Mouse (Mus musculus): Measurements from ENCODE around the gene Rpl9. TPM values are rescaled to one million over a fixed set of nuclear protein-coding genes. Genes with fewer than 3 reads are reported as not detected.

Rpl9 gene
- 100 to 1,000 TPM in 24 of 26 experiments, 10 to 100 TPM in 2; 67.9 to 295 (median 149) TPM for total RNA-seq (2018; cell fraction: chromatin; rRNA removed)
- 1,000 to 10,000 TPM in 8 of 26 experiments, 100 to 1,000 TPM in 18; 591 to 1,238 (median 829) TPM for total RNA-seq (2018; cell fraction: cytosol; rRNA removed)
- total RNA-seq (2018; cell fraction: nucleus; rRNA removed) = 100 to 1,000 TPM; 149 to 282 (median 185) TPM
- polyA plus RNA-seq (2018) = 415 to 1,286 TPM (median 1,137 TPM) in 3 replicates

DNA sequence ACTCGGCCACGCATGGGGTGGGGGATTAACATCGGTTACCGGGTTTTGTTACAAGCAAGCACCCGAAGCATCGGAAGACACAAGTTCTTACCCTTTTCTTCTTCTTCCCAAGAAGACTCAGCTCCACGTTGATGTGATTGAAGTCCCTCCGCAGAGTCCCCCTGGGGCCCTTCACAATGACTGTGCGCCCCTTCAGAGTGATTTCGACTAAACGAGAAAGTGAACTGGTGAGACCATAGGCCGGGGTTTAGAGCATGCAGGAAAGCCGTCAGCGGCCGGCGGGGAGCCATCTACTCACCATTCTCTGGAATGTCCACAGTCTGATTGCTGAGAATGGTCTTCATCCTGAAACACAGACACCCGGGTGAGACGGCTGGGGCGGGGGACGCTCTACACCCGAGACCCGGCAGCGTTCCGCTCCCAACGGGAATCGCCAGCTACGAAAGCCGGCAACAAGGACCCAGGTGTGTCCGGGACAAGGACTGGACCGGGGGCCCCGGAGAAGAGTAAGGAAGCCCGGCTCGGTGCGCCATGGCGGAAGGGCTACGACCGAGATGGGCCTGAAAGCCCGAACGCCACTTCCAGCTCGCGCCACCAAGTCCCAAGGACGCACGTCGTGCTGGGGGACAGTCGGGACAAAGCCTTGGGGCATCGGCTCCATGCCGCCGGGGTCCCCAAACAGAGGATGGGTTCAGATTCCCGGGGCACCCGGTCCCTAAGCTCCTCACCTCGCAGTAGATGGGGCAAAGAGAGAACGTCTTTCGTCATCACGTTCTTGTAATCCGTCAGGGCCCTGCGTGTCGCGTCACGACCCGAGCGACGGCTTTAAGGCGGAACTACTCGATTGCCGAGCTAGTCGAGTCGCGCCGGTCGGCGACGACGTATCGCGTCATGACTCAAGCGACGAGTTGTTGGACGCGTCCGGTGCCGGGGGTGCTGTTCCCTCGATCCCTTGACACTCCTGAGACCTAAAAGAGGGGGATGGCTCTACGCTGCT lies at the start of gene Rpl9, which contains the start of gene Lias:
Gene Rpl9 (minus strand): TSS at position 797 of the 997 bp plus-strand sequence.
Gene Lias (plus strand): TSS at position 850 of the 997 bp plus-strand sequence.
- WGBS (ENCODE audit: missing documents) = 1% methylated on average over 83 of the region's 83 CpGs
- Histone ChIP-seq H3K79me2 (ENCODE audit: inconsistent target) (peaks cover 61% of the 10 kb centered on the region), H3K27ac (peak within 1 kb of the TSS; percentile 66), H3K4me3 (ENCODE audit: inconsistent target) (peak within 1 kb of the TSS; percentile 83), H3K36me3 (ENCODE audit: inconsistent target) (peaks cover 36% of the 10 kb centered on the region; the same call in 1 of the 2 replicates)

DNA sequence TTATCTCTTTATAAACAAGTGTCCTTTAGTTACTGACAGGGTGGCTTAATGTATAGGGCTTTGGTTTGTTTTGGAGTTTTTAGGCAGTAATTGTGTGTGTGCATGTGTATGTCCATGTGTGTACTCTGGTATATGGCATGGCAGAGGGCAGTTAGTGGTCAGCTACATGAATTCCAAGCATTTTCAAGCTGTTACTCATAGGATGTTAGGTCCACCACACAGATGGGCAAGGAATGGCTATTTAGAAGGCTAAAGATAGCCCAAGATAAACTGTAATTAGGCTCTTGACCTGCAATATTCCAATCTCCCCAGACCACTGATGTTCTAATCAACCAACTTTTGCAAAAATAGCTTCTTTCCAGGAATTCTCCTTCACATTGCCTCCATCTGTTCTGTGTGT lies 46.8 kb upstream of the Rpl9 start:
- Histone ChIP-seq H3K36me3 (ENCODE audit: inconsistent target) (no peaks in the 10 kb centered on the region), H3K4me3 (ENCODE audit: inconsistent target) (no peak overlapping the region), H3K79me2 (ENCODE audit: inconsistent target) (peaks cover 22% of the 10 kb centered on the region), H3K27ac (no peak overlapping the region)

DNA sequence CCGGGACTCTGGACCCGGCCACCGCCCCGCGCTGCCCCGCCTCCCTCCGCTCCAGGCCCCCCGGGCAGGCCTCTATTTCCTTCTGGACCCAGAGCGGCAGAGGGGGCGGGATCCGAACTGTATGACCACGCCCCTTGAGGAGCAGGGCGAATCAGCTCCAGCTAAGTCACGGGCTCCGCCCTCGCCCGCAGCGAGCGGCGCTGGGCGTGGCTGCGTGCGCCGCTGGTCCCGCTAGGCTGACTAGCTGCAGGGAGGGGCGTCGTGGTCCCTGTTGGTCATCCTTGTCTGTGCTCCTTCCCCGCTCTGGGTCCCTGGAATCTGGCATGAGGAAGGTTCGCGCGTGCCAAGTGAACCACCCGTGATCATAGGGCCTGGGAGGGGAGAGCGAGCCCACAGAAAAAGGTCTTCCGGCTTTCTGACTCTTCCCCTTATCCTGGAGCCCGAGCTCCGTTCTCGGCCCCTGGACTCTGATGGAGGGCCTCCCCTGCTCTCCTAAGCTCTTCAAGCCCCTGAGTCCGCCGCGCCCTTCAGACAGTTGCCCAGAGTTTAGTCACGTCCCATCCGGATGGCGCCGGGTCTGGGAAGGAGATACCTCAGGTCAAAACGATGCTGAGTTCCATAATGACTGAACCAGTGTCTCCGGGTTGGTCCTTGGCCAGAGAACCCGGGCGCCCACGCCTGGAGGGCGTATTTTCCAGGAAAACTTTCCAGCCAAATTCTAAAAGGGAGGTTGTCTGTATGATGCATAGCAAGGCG lies 44.7 kb upstream of the Rpl9 start, which contains the start of gene Ugdh:
Gene Ugdh (minus strand): TSS at position 144 of the 756 bp plus-strand sequence.
- peak within 1 kb of the TSS; percentile 80 for H3K4me3 ChIP-seq (ENCODE audit: inconsistent target)
- no peaks in the 10 kb centered on the region for H3K36me3 ChIP-seq (ENCODE audit: inconsistent target)
- peak within 1 kb of the TSS; percentile 74 for H3K27ac ChIP-seq
- 0% methylated on average over 44 of the region's 51 CpGs for WGBS (ENCODE audit: missing documents)
- peaks cover 43% of the 10 kb centered on the region for H3K79me2 ChIP-seq (ENCODE audit: inconsistent target)

- Histone ChIP-seq H3K4me3 (ENCODE audit: inconsistent target) (peak overlapping the region; percentile 80), H3K36me3 (ENCODE audit: inconsistent target) (no peaks in the 10 kb centered on the region), H3K27ac (peak overlapping the region; percentile 15; the same call in 1 of the 2 replicates), H3K79me2 (ENCODE audit: inconsistent target) (peaks cover 49% of the 10 kb centered on the region)
- WGBS (ENCODE audit: missing documents) = under 1% methylated on average over 45 of the region's 47 CpGs
These were observed 44.1 kb upstream of the Rpl9 start for GRCm38 (mm10) chr5:65435363-65435805.

- H3K36me3 ChIP-seq (ENCODE audit: inconsistent target) = no peaks in the 10 kb centered on the region
- WGBS (ENCODE audit: missing documents) = 10% methylated on average over 10 of the region's 15 CpGs
- H3K27ac ChIP-seq = peak overlapping the region; percentile 15; the same call in 1 of the 2 replicates
- H3K79me2 ChIP-seq (ENCODE audit: inconsistent target) = peaks cover 55% of the 10 kb centered on the region
- peak overlapping the region; percentile 80 for H3K4me3 ChIP-seq (ENCODE audit: inconsistent target)
These were observed 43.5 kb upstream of the Rpl9 start for GRCm38 (mm10) chr5:65434471-65435362.

DNA sequence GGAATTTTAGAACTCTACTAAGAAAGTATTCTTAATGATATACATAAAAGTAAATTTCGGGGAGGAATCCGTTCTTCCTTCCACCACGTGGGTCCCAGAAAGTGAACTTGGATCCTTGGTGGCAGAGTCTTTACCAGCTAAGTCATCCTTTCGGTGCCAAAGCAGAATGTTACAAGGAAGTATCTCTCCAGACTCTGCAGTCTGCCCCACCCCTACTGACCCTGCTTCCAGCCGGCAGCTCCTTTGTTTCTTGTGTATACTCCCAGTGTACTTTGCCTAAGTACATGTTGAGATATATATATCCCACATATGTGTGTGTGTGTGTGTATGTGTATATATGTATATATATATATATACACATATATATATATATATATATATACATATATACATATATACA lies 38.2 kb upstream of the Rpl9 start:
- Histone ChIP-seq H3K36me3 (ENCODE audit: inconsistent target) (no peaks in the 10 kb centered on the region; the same call in 1 of the 2 replicates), H3K79me2 (ENCODE audit: inconsistent target) (peaks cover 57% of the 10 kb centered on the region), H3K27ac (no peak overlapping the region), H3K4me3 (ENCODE audit: inconsistent target) (no peak overlapping the region)
- 90% methylated on average over 5 of the region's 5 CpGs for WGBS (ENCODE audit: missing documents)

DNA sequence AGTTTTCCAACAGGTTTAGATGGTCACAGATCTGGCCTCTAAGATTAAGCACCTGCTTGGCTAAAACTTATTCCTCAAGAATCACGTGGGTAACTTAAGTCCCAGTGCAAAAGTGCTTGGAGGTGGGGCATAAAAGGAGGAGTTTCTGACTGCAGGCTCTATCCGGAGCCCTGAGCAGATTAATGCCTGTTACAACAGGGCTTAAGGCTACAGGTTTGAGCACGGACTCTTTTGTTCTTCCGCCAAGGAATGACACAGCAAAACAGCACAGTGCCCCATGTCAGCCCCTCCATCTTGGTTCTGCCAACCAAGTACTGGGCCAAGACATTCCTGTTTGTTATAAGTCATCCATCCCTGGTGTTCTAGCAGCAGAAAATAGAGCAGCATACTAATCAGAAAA lies 37.1 kb upstream of the Rpl9 start:
- Histone ChIP-seq H3K79me2 (ENCODE audit: inconsistent target) (peaks cover 46% of the 10 kb centered on the region), H3K4me3 (ENCODE audit: inconsistent target) (no peak overlapping the region)
- 61% methylated on average over 4 of the region's 4 CpGs for WGBS (ENCODE audit: missing documents)

GRCm38 (mm10) chr5:65425251-65425650 lies 34.0 kb upstream of the Rpl9 start:
- 99% methylated on average over 5 of the region's 5 CpGs for whole genome bisulfite sequencing (ENCODE audit: missing documents)
- H3K79me2 ChIP-seq (ENCODE audit: inconsistent target) = peaks cover 15% of the 10 kb centered on the region; the same call in 1 of the 2 replicates
- no peak overlapping the region for H3K4me3 ChIP-seq (ENCODE audit: inconsistent target)
- H3K36me3 ChIP-seq (ENCODE audit: inconsistent target) = peaks cover 31% of the 10 kb centered on the region
- no peak overlapping the region for H3K27ac ChIP-seq

More for the DNA sequence above, 37.1 kb upstream of the Rpl9 start:
- Histone ChIP-seq H3K36me3 (ENCODE audit: inconsistent target) (peaks cover 6% of the 10 kb centered on the region), H3K27ac (no peak overlapping the region)

DNA sequence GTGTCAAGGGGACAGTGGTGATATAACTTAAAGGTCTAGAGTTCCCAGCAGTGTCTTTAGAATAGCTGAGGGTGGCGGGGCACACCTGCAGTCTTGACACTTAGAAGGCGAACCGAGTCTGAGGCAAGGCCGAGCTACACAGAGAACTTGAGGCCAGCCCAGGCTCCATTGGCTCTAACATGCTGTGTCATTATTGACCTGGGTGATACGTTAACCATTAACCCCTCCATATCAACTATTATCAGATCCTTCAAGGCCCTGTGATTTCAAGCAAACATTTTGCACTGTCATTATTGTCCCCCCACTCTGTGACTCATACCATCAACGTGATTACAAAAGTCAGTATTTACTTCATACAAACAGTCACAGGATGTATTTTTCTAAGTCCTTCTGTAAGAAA lies 33.0 kb upstream of the Rpl9 start:
- H3K79me2 ChIP-seq (ENCODE audit: inconsistent target) = peaks cover 10% of the 10 kb centered on the region; the same call in 1 of the 2 replicates
- no peak overlapping the region for H3K27ac ChIP-seq
- peaks cover 32% of the 10 kb centered on the region for H3K36me3 ChIP-seq (ENCODE audit: inconsistent target)
- whole genome bisulfite sequencing (ENCODE audit: missing documents) = 83% methylated on average over 6 of the region's 6 CpGs
- no peak overlapping the region for H3K4me3 ChIP-seq (ENCODE audit: inconsistent target)

GRCm38 (mm10) chr5:65422803-65423202 lies 31.6 kb upstream of the Rpl9 start:
- Histone ChIP-seq H3K4me3 (ENCODE audit: inconsistent target) (no peak overlapping the region), H3K36me3 (ENCODE audit: inconsistent target) (peaks cover 40% of the 10 kb centered on the region), H3K27ac (no peak overlapping the region), H3K79me2 (ENCODE audit: inconsistent target) (no peaks in the 10 kb centered on the region)
- WGBS (ENCODE audit: missing documents) = 96% methylated on average over 8 of the region's 8 CpGs

GRCm38 (mm10) chr5:65420822-65421221 lies 29.6 kb upstream of the Rpl9 start:
- no peaks in the 10 kb centered on the region for H3K79me2 ChIP-seq (ENCODE audit: inconsistent target)
- H3K36me3 ChIP-seq (ENCODE audit: inconsistent target) = peaks cover 60% of the 10 kb centered on the region
- no peak overlapping the region for H3K27ac ChIP-seq
- no peak overlapping the region for H3K4me3 ChIP-seq (ENCODE audit: inconsistent target)
- 87% methylated on average over 6 of the region's 6 CpGs for WGBS (ENCODE audit: missing documents)

GRCm38 (mm10) chr5:65419136-65419535 lies 27.9 kb upstream of the Rpl9 start:
- Histone ChIP-seq H3K79me2 (ENCODE audit: inconsistent target) (no peaks in the 10 kb centered on the region), H3K27ac (no peak overlapping the region), H3K4me3 (ENCODE audit: inconsistent target) (no peak overlapping the region), H3K36me3 (ENCODE audit: inconsistent target) (peaks cover 70% of the 10 kb centered on the region)
- WGBS (ENCODE audit: missing documents) = 93% methylated on average over 10 of the region's 10 CpGs

GRCm38 (mm10) chr5:65415653-65416458 lies 24.6 kb upstream of the Rpl9 start:
- H3K4me3 ChIP-seq (ENCODE audit: inconsistent target) = no peak overlapping the region
- H3K36me3 ChIP-seq (ENCODE audit: inconsistent target) = peaks cover 63% of the 10 kb centered on the region
- WGBS (ENCODE audit: missing documents) = 89% methylated on average over 26 of the region's 26 CpGs
- no peak overlapping the region for H3K27ac ChIP-seq
- H3K79me2 ChIP-seq (ENCODE audit: inconsistent target) = no peaks in the 10 kb centered on the region

All from macrophage (primary cell).